13 mouse cellular contexts compared by ENCODE assay signal in genomic region chr2:70663764-70664163, GRCm38 (mm10). TPM values are rescaled to one million over a fixed set of nuclear protein-coding genes. Genes with fewer than 3 reads are reported as not detected.
DNase-seq lines count a peak whose midpoint lies in the region; ATAC-seq and TF ChIP-seq lines count a peak whose summit lies in the region.
"Had no signal": no experiment of that assay in that cellular context is flagged by ENCODE, and none has a peak within 500 bp of the region (broad histone marks: within the 10 kb centered on the region; RNA-seq: fewer than 3 reads in every experiment).

No protein-coding gene starts in this region.

- H3K27me3 ChIP-seq in kidney, postnatal 0 days (ENCODE audit: insufficient read depth, low read length) = no peaks in the 10 kb centered on the region
- no peaks in the 10 kb centered on the region for H3K27me3 ChIP-seq in kidney, adult 2 months (replicated peaks; ENCODE audit: control insufficient read depth, insufficient read depth, low read length)
- H3K27me3 ChIP-seq: lung, embryonic 15.5 days had no signal

- no peaks in the 10 kb centered on the region for H3K9me3 ChIP-seq in kidney, postnatal 0 days (replicated peaks; ENCODE audit: low read length)
- H3K9me3 ChIP-seq: lung, embryonic 15.5 days had no signal

- no peaks in the 10 kb centered on the region for H3K36me3 ChIP-seq in kidney, postnatal 0 days (ENCODE audit: insufficient read depth, low read length)
- H3K36me3 ChIP-seq in kidney, adult 2 months (ENCODE audit: control insufficient read depth, insufficient read depth, low read length) = no peaks in the 10 kb centered on the region

- ATAC-seq in kidney, postnatal 0 days (replicated peaks; ENCODE audit: low FRiP score, low read depth) = no peak
- ATAC-seq in granulocyte monocyte progenitor cell, adult 5-6 weeks (replicated peaks; ENCODE audit: poor library complexity, severe bottlenecking) = 0 out of 2 replicates have a peak, but pooled peaks have one; percentile 13

- peak; percentile 49 for DNase-seq in kidney, postnatal 0 days (ENCODE audit: low spot score)
- DNase-seq in kidney, adult 2 months = no peak
- DNase-seq in 416B (ENCODE audit: low read depth) = peak; percentile 68
- peak; percentile 40 for DNase-seq in CD4-positive helper T cell, adult 2 months (ENCODE audit: low read depth, low spot score)
- no peak for DNase-seq in left cerebral cortex, adult 18-20 months (ENCODE audit: low spot score in 2 of 2)
- no peak for DNase-seq in kidney, postnatal 4 days
- DNase-seq in adrenal gland, adult 18-20 months (ENCODE audit: low spot score in 2 of 2) = no peak
- DNase-seq: adrenal gland, adult 2 months; cerebellum, adult 9-10 months; layer of hippocampus, adult 9-11 months had no signal

- no peak overlapping the region for H3K4me2 ChIP-seq in kidney, postnatal 0 days (ENCODE audit: low read length)

- WGBS in kidney, postnatal 0 days = 70% methylated on average over 5 of the region's 5 CpGs
- WGBS in kidney, adult 2 months = 70% methylated on average over 5 of the region's 5 CpGs

- no peak for TF ChIP-seq POLR2A in kidney, adult 2 months (IDR thresholded peaks at IDR 0.05; ENCODE audit: low read depth, low read length)

- H3K27ac ChIP-seq in kidney, postnatal 0 days = no peak overlapping the region
- H3K27ac ChIP-seq in kidney, adult 2 months (ENCODE audit: insufficient read depth, low read depth, low read length) = no peak overlapping the region
- H3K27ac ChIP-seq: lung, embryonic 15.5 days had no signal

- no peak overlapping the region for H3K4me3 ChIP-seq in kidney, postnatal 0 days (replicated peaks; ENCODE audit: low read depth, low read length)
- H3K4me3 ChIP-seq in kidney, adult 2 months (ENCODE audit: insufficient read depth, low read depth, low read length) = no peak overlapping the region

- peak; percentile 55 for TF ChIP-seq CTCF in kidney, postnatal 0 days (IDR thresholded peaks at IDR 0.05; ENCODE audit: low read depth)
- TF ChIP-seq CTCF in kidney, adult 2 months (conservative IDR thresholded peaks at IDR 0.05; ENCODE audit: insufficient read depth, insufficient read length, low read depth, low read length) = no peak

- H3K4me1 ChIP-seq in kidney, postnatal 0 days (replicated peaks; ENCODE audit: insufficient read depth, low read length) = peaks cover 12% of the 10 kb centered on the region
- peaks cover 6% of the 10 kb centered on the region for H3K4me1 ChIP-seq in kidney, adult 2 months (ENCODE audit: control insufficient read depth, insufficient read depth, low read length)

- no peak overlapping the region for H3K9ac ChIP-seq in kidney, postnatal 0 days (ENCODE audit: low read depth, low read length)
- H3K9ac ChIP-seq: lung, embryonic 15.5 days had no signal

RNA-seq across cellular contexts. Expression of gene Gm26558, which starts 1.9 kb away (rescaled TPM):
- 3.1 and 5.0 TPM in 2 replicates for polyA plus RNA-seq in kidney, postnatal 0 days (2015; fragmentation: Nextera tagmentation; extraction: Ambion mirVana)
- 0.39 and 0.45 TPM in 2 replicates for polyA plus RNA-seq in kidney, adult 2 months (2012; rRNA removed)
- not detected in 2 replicates for total RNA-seq in granulocyte monocyte progenitor cell, adult 5-6 weeks (2014; fragmentation: Nextera tagmentation)
- 0.46 TPM in 1 of 2 replicates, not detected in the other for total RNA-seq in granulocyte monocyte progenitor cell, adult 5-6 weeks (2017)
- total RNA-seq in left cerebral cortex, adult 18-20 months (2021) = under 1 TPM; 0.82 to 0.88 TPM
- 1 to 10 TPM in 1 of 2 experiments, not detected in 1; 1.1 TPM for total RNA-seq in adrenal gland, adult 18-20 months (2021)
- total RNA-seq: adrenal gland, adult 2 months; neutrophil, adult 5-6 weeks had no signal

RNA-seq across cellular contexts. Expression of gene Gorasp2, which starts 2.4 kb away (rescaled TPM):
- 151 and 161 TPM in 2 replicates for polyA plus RNA-seq in kidney, postnatal 0 days (2015; fragmentation: Nextera tagmentation; extraction: Ambion mirVana)
- 77.8 and 81.9 TPM in 2 replicates for polyA plus RNA-seq in kidney, adult 2 months (2012; rRNA removed)
- 200 and 229 TPM in 2 replicates for total RNA-seq in granulocyte monocyte progenitor cell, adult 5-6 weeks (2014; fragmentation: Nextera tagmentation)
- 80.5 and 85.8 TPM in 2 replicates for total RNA-seq in granulocyte monocyte progenitor cell, adult 5-6 weeks (2017)
- 100 to 1,000 TPM in 1 of 2 experiments, 10 to 100 TPM in 1; 98.9 to 102 TPM for total RNA-seq in left cerebral cortex, adult 18-20 months (2021)
- total RNA-seq in adrenal gland, adult 18-20 months (2021) = 100 to 1,000 TPM in 1 of 2 experiments, 10 to 100 TPM in 1; 98.5 to 116 TPM

Comparison
In these comparisons a context has a peak if more than half of its experiments do, and no peak if none do; other contexts are left out.
1. DNase-seq: peak in kidney, postnatal 0 days (single experiment), 416B (single experiment) and CD4-positive helper T cell, adult 2 months (single experiment); none in kidney, adult 2 months (single experiment), left cerebral cortex, adult 18-20 months (0 of 2), kidney, postnatal 4 days (0 of 2) and adrenal gland, adult 18-20 months (0 of 2).